Mouse (Mus musculus) spleen, adult 18-20 months (tissue): ENCODE measurements around the gene Higd2a.

ENCODE experiments used
- DNase-seq, 2 experiments: peaks; one replicate each; pipeline ENCODE4 v3.0.0; 2022; ENCODE audit warnings: mixed read lengths in 2 of 2

Gene Higd2a

GRCm38 (mm10) chr13:54589996-54590951 is at the start of gene Higd2a, which contains the start of gene Nop16:
Gene Higd2a, plus strand, starts transcription at chr13:54590207.
Gene Nop16, minus strand, starts transcription at chr13:54590090.
- peak; percentile 93 to 95 for DNase-seq

GRCm38 (mm10) chr13:54548036-54548435 is 42.0 kb upstream of the Higd2a start:
- DNase-seq: no peak

GRCm38 (mm10) chr13:54556176-54556575 is 33.8 kb upstream of the Higd2a start:
- no peak for DNase-seq

GRCm38 (mm10) chr13:54556796-54557195 is 33.2 kb upstream of the Higd2a start:
- DNase-seq: no peak

GRCm38 (mm10) chr13:54557652-54558051 is 32.4 kb upstream of the Higd2a start:
- no peak for DNase-seq

- no peak for DNase-seq
Measured at GRCm38 (mm10) chr13:54559656-54560055, 30.4 kb upstream of the Higd2a start.

- DNase-seq: no peak
Measured at GRCm38 (mm10) chr13:54560608-54561007, 29.4 kb upstream of the Higd2a start.

GRCm38 (mm10) chr13:54562562-54562961 is 27.4 kb upstream of the Higd2a start:
- no peak for DNase-seq

GRCm38 (mm10) chr13:54564232-54565200 is 25.5 kb upstream of the Higd2a start:
- DNase-seq: peak in 1 of 2 experiments; percentile 16

GRCm38 (mm10) chr13:54565201-54565581 is 24.8 kb upstream of the Higd2a start, which contains the start of gene 4833439L19Rik:
Gene 4833439L19Rik, minus strand, starts transcription at chr13:54565435.
- peak; percentile 89 to 97 for DNase-seq

- peak; percentile 40 to 57 for DNase-seq
Measured at GRCm38 (mm10) chr13:54565594-54566345, 24.2 kb upstream of the Higd2a start.

- DNase-seq: no peak
Measured at GRCm38 (mm10) chr13:54568380-54568779, 21.6 kb upstream of the Higd2a start.

GRCm38 (mm10) chr13:54569282-54569681 is 20.7 kb upstream of the Higd2a start:
- no peak for DNase-seq

- no peak for DNase-seq
Measured at GRCm38 (mm10) chr13:54570736-54571135, 19.3 kb upstream of the Higd2a start.

GRCm38 (mm10) chr13:54571637-54572036 is 18.4 kb upstream of the Higd2a start:
- DNase-seq: no peak

GRCm38 (mm10) chr13:54572621-54573020 is 17.4 kb upstream of the Higd2a start:
- DNase-seq: no peak

GRCm38 (mm10) chr13:54574854-54575481 is 15.0 kb upstream of the Higd2a start, which contains the start of gene Arl10:
Gene Arl10, plus strand, starts transcription at chr13:54575015.
- DNase-seq: peak; percentile 49 to 71

- DNase-seq: peak in 1 of 2 experiments; percentile 12
Measured at GRCm38 (mm10) chr13:54575489-54575888, 14.5 kb upstream of the Higd2a start.

- DNase-seq: peak; percentile 41 to 50
Measured at GRCm38 (mm10) chr13:54577652-54578507, 12.1 kb upstream of the Higd2a start.

GRCm38 (mm10) chr13:54581385-54581784 is 8.6 kb upstream of the Higd2a start:
- DNase-seq: no peak

- DNase-seq: no peak
Measured at GRCm38 (mm10) chr13:54582126-54582525, 7.9 kb upstream of the Higd2a start.
